8 mouse cellular contexts compared by ENCODE assay signal in genomic region chr11:75169405-75170080, GRCm38 (mm10). TPM values are rescaled to one million over a fixed set of nuclear protein-coding genes. Genes with fewer than 3 reads are reported as not detected.
DNase-seq lines count a peak whose midpoint lies in the region; ATAC-seq lines count a peak whose summit lies in the region.

Gene Hic1, minus strand, starts transcription at chr11:75169519.

- WGBS in embryonic facial prominence, embryonic 12.5 days: 6% methylated on average over 23 of the region's 23 CpGs
- WGBS in hindbrain, embryonic 10.5 days: 8% methylated on average over 23 of the region's 23 CpGs

- peak within 1 kb of the TSS; percentile 78 for H3K9ac ChIP-seq in embryonic facial prominence, embryonic 12.5 days

- DNase-seq in cerebellum, adult 9-11 months: peak; percentile 66
- DNase-seq in 3T3-L1 (ENCODE audit: low read depth, low spot score): peak; percentile 67
- no peak for DNase-seq in hindbrain, embryonic 10.5 days (ENCODE audit: low spot score)
- DNase-seq in lung, postnatal 10 days: peak; percentile 62
- DNase-seq in T-cell, adult 2 months (ENCODE audit: low spot score): no peak
- no peak for DNase-seq in right cerebral cortex, adult 2 months (ENCODE audit: low spot score in 2 of 2)

- no peaks in the 10 kb centered on the region for H3K9me3 ChIP-seq in embryonic facial prominence, embryonic 12.5 days
- no peaks in the 10 kb centered on the region for H3K9me3 ChIP-seq in hindbrain, embryonic 10.5 days

- H3K4me1 ChIP-seq in embryonic facial prominence, embryonic 12.5 days: peaks cover 68% of the 10 kb centered on the region
- peaks cover 92% of the 10 kb centered on the region for H3K4me1 ChIP-seq in hindbrain, embryonic 10.5 days (replicated peaks)

- peaks cover 88% of the 10 kb centered on the region for H3K27me3 ChIP-seq in embryonic facial prominence, embryonic 12.5 days
- peaks cover 93% of the 10 kb centered on the region for H3K27me3 ChIP-seq in hindbrain, embryonic 10.5 days (ENCODE audit: insufficient read depth, poor library complexity, severe bottlenecking)

- ATAC-seq in cerebellum, adult (ENCODE audit: insufficient number of reproducible peaks, low FRiP score, low TSS enrichment): no peak
- ATAC-seq in embryonic facial prominence, embryonic 12.5 days (ENCODE audit: insufficient number of reproducible peaks, insufficient read depth, low FRiP score, low TSS enrichment): no peak

- H3K4me2 ChIP-seq in embryonic facial prominence, embryonic 12.5 days (replicated peaks): peak within 1 kb of the TSS; percentile 88

- H3K36me3 ChIP-seq in embryonic facial prominence, embryonic 12.5 days: peaks cover 8% of the 10 kb centered on the region
- no peaks in the 10 kb centered on the region for H3K36me3 ChIP-seq in hindbrain, embryonic 10.5 days

- H3K27ac ChIP-seq in embryonic facial prominence, embryonic 12.5 days: peak within 1 kb of the TSS; percentile 88
- peak within 1 kb of the TSS; percentile 76 for H3K27ac ChIP-seq in hindbrain, embryonic 10.5 days

- peak within 1 kb of the TSS; percentile 66 for H3K4me3 ChIP-seq in embryonic facial prominence, embryonic 12.5 days
- H3K4me3 ChIP-seq in hindbrain, embryonic 10.5 days: peak within 1 kb of the TSS; percentile 57

RNA-seq across cellular contexts. Expression of gene Hic1, which starts in this region (rescaled TPM):
- 39.2 and 44.8 TPM in 2 replicates for polyA plus RNA-seq in embryonic facial prominence, embryonic 12.5 days (2016; fragmentation: Nextera tagmentation; extraction: Ambion mirVana)
- polyA plus RNA-seq in hindbrain, embryonic 10.5 days (2016; fragmentation: Nextera tagmentation; extraction: Ambion mirVana): 0.15 and 0.52 TPM in 2 replicates

Comparison
In these comparisons a context has a peak if more than half of its experiments do, and no peak if none do; other contexts are left out.
1. RNA of gene Hic1 (polyA plus RNA-seq): 39.2 to 44.8 TPM in embryonic facial prominence, embryonic 12.5 days; 0.15 to 0.52 TPM in hindbrain, embryonic 10.5 days; every median in the first group is over 10 times any median in the second.
2. DNase-seq: peak in cerebellum, adult 9-11 months (single experiment), 3T3-L1 (single experiment) and lung, postnatal 10 days (single experiment); none in hindbrain, embryonic 10.5 days (single experiment), T-cell, adult 2 months (single experiment) and right cerebral cortex, adult 2 months (0 of 2).